Mouse (Mus musculus): ENCODE measurements around the gene Pcnx.
"Not testable (repeated sequence)": the region's sequence is repeated elsewhere in the genome, so short reads cannot be mapped to it uniquely, and the experiment has no call there.

Gene Pcnx

DNA sequence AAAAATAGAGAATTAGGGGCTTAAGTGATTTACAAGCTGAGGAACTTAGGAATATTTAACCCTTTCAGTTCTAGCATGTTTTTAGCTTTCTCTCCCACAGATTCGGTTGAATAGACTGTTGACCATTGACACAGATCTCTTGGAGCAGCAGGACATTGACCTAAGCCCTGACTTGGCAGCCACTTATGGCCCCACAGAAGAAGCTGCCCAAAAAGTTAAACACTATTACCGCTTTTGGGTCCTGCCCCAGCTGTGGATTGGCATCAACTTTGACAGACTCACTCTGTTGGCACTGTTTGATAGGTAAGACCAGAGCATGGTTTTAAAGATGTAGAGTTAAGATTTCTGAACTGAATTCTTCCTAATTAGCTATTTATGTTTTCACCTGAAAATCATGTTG lies 90.2 kb downstream of the Pcnx start:
- DNase-seq (ENCODE audit: low read depth, low spot score), result no peak

DNA sequence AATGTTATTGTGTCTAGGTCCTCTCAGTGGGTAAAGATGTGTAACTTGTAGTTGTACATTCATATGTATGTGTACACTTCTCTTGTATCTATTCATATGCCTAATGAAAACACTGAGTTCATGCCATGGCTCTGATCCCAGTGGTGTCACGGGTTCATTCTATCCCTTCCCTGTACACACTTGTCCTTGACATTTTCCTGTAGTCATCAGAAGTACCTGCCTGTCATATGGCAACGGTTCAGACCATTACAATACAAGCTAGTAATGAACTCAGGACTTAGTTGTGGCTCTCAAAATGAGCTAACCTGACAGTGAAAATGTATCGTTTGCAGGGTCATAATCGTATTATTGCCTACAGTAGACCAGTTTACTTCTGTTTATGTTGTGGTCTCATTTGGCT lies 98.5 kb downstream of the Pcnx start:
- no peak for DNase-seq (ENCODE audit: low read depth, low spot score)

DNA sequence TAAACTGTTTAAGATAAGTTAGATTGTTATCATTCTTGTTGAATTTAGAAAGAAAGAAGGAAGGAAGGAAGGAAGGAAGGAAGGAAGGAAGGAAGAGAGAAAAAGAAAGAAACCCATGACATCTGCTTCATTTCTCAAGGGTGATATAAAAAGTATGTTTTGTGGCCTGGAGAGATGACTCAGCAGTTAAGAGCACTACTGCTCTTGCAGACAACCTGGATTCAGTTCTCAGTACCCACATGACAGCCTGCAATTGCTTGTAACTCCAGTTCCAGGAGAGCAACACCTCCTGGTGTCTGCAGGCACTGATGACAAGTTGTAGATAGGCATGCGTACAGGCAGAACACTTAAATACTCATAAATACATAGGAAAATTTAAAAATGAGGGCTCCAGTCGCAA lies 105.6 kb downstream of the Pcnx start:
- no peak for DNase-seq (ENCODE audit: low read depth, low spot score)

DNA sequence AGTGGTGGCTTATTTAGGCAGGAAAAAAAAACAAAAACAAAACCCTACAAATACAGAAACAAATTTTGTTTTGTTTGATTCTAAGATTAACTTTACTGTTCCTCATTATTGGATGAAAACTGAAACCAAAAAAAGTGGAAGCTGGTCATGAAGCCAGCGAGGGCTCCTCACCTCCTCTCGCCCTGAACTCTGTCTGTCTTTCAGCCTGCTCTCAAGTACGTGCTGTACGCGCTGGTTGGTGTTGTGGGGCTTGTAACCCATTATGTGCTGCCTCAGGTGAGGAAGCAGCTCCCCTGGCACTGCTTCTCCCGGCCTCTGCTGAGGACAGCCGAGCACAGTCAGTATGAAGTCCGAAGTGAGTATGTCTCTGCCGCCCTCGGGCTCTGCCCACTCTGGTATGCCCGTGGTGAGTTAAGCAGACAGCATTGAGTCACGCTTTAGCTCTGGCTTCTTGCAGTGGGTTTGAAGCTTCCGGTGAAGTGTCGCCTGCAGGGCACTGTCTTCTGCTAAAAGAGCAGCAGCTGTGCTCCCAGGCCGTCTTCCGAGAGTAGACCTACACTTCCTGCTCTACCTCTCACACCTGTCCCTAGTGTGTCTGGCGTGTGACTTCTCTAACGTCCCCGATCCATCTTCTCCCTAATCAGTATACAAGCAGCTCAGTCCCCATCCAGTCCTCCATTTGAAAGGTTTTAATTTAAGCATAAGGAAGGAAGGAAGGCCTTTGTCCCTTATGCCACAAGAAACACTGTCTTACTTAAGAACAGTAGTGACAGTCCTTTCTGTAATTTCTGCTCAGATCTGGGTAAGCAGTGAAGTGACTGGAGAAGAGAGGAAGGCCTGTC lies 111.4 kb downstream of the Pcnx start:
- no peak for DNase-seq (ENCODE audit: low read depth, low spot score)

DNA sequence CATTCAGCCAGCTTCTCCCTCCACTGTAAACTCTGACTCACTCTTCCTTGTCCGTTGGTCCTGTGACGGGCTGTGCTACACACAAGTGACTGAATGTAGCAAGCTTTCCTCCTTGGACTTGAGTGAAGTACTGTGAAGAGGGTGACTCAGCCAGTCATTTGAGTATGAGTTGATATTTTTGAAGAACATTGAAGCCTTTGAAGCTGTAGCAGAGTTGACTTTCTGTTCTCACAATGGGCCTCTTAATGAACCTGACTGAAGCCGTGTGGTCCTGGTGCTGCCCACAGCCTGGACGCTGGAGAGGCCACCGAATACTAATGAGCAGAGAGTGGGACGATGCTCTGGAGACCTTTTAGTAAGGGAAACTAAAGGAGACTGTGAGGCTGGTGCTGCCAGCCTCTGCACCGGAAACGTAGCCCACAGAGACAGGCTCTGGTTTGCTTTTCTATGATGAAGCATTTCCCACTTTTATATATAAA lies 112.1 kb downstream of the Pcnx start:
- no peak for DNase-seq (ENCODE audit: low read depth, low spot score)

DNA sequence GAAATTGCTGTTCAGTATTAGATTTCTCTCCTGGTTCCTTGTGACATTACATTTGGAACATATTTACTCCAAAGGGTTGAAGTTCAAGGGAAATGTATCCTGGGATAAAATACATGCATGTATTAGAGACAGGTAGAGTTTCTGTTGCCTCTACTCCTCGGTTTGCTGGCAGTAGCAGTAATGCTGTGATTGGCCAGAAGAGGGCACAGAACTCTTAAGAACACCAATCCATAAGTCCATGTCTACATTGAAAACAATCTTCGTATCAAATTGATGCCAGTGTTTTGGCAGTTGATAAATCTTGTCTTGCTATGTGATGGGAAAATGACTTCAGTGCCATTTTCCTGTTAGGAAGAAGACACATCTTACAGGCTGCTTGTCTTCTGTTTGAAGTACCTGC lies 115.0 kb downstream of the Pcnx start:
- peak; percentile 38 for DNase-seq (ENCODE audit: low read depth, low spot score)

DNA sequence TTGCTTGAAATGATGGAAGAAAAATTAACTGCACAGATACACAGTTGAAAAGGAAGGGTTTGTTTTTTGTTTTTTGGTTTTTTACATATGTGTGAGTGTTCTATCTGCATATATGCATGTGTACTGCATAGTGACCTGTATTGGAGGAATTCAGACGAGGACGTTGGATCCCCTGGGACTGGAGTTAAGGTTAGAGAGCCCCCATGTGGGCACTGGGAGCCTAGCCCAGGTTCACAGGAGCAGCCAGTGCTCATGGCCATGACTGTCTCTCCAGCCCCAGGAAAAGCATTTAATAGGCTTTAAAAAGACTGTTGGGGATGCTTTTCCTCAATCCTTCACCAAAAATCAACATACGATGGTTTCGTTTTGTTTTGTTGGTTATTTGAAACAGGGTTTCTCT lies 117.5 kb downstream of the Pcnx start:
- no peak for DNase-seq (ENCODE audit: low read depth, low spot score)

DNA sequence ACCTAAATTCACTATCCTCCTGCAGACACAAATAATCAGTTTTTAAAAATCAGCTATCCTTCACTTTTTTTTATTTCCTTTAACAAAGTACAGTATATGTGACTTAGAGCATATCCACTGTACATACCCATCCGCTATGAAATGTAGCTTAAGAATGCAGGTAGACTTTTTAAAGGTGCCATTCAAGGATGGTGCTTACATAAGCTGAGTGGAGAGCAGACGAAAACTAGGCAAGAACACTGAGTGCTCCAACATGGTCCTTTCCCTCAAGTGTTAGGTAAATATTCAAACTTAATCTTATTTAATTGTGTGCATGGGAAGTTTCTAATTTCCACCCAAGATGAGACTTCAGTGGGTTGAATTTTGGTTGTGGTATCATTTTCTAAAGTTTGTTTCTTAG lies 119.5 kb downstream of the Pcnx start:
- no peak for DNase-seq (ENCODE audit: low read depth, low spot score)

DNA sequence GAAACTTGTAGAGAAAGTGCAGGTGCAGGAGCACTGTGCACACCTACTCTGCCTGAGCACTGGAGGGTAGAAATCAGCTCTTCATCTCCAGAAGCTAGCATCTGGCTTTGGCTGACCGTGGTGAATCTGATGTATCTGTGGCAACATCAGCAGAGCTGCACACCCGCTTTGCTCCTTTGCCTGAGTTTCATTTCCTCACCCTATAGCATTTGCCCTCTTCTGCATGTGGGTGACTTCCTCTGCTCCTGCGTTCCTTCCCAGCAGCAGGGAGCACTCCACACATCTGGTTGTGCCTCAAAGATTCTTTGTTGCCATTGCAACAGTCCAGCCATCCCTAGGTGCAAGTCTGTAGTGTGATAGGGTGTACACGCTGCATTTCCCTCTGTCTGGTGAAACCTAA lies 132.3 kb downstream of the Pcnx start:
- DNase-seq (ENCODE audit: low read depth, low spot score), result no peak

DNA sequence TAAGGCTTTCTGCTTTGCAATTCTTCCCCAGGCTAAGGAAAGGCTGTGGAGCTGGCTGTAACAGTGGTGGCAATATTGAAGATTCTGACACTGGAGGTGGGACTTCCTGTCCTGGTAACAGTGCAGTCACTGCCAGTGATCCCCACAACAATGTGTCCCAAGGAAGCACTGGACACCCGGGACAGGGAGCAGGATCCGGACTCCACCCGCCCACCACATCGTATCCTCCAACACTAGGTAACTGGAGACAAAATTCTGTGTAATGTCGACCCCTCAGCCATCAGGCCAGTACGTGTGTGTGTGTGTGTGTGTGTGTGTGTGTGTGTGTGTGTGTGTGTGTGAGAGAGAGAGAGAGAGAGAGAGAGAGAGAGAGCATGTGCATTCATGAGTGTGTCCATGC lies 133.2 kb downstream of the Pcnx start:
- no peak for DNase-seq (ENCODE audit: low read depth, low spot score)

DNA sequence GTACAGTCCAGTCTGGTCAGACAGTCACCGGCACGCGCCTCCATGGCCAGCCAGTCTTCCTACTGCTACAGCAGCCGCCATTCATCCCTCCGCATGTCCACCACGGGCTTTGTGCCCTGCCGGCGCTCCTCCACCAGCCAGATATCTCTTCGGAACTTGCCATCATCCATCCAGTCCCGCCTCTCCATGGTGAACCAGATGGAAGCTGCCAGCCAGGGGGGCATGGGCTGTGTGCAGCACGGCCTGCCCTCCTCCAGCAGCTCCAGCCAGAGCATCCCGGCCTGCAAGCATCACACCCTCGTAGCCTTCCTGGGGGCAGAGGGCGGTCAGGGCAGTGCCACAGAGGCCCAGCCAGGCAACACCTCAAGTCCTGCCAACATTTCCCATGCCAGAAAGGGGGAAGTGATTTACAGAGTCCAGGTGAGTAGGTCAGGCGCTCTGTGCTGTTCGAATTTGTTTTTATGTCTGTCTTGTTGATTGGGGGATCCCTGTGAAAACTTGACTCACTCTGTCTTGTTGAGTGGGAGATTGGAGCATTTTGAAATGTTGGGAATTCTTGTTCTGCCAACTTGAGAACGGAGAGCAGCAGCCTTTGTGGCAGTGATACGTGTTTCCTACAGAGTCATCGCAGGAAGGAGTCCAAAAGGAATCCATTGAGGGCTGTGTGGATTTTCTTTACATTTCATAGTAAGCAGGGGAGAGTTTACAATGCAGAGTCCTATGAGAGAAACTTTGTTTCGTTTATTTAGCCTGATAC lies 135.3 kb downstream of the Pcnx start:
- no peak for DNase-seq (ENCODE audit: low read depth, low spot score)

DNA sequence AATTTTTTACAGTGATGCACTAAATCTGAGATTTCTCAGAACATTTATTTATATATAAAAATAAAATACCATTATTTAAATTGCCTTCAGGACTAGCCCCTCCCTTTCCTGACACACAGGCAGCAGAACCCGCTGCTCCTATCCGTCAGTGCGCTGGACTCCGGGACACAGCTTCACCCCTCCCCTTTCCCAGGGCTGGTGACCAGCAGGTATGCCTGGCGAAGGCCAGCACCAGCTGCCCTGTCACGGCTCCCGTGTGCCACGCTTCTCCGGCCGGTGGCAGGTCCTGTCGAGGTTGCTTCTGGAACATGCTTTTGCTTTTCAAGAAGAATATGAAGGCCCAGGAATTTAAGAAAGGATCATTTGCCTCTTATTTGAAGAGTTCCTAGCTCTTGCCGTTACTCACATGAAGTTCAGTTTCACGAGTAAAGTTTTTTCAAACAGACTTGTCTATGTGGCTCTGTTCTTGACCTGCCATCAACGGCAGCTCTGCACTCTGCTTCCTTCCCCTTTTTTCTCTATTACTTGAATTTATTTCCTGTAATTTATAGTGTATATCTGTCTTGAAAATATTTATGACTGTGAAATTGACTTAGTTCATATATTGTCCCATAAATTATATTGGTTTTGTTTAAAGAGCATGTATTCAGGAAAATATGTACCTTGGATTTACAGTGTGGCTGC lies 137.0 kb downstream of the Pcnx start:
- no peak for DNase-seq (ENCODE audit: low read depth, low spot score)

DNA sequence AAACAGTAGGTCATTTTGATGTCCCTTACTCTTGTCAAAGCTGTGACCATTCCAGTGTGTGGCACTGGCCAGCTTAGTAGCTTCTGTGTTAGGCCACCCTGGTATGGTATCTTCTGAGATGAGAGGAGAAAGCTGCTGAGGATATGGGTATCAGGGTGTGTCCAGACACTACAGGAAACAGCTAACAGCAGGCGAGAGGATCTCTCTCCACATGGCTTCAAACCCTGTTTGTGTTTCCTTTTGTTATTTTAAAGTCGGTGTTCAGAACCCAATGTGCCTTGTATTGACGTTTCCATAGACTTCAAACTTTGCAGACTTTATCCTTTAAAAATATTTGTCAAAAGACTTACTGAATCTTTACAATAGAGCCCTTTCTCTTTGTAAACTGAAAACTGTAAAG lies 137.7 kb downstream of the Pcnx start:
- DNase-seq (ENCODE audit: low read depth, low spot score), result no peak

DNA sequence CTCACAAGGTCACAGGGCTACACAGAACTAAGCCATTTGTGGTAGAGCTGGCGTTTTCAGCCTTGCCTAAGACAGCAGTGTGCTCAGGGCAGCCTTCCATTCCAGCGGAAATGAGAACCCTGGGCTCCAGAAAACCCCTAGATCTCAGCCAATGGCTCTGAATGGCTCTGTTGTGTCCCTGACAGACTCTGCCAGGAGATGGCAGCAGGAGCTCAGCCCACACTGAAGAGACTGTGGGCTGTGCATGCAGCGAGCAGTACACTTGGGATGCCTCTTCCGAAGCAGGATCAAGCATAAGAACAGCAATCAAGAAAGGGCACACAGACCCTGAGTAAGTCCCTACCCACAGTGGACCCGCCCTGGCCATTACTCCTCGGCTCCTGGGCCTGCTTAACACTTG lies 142.9 kb downstream of the Pcnx start:
- DNase-seq (ENCODE audit: low read depth, low spot score), result not testable (repeated sequence)

DNA sequence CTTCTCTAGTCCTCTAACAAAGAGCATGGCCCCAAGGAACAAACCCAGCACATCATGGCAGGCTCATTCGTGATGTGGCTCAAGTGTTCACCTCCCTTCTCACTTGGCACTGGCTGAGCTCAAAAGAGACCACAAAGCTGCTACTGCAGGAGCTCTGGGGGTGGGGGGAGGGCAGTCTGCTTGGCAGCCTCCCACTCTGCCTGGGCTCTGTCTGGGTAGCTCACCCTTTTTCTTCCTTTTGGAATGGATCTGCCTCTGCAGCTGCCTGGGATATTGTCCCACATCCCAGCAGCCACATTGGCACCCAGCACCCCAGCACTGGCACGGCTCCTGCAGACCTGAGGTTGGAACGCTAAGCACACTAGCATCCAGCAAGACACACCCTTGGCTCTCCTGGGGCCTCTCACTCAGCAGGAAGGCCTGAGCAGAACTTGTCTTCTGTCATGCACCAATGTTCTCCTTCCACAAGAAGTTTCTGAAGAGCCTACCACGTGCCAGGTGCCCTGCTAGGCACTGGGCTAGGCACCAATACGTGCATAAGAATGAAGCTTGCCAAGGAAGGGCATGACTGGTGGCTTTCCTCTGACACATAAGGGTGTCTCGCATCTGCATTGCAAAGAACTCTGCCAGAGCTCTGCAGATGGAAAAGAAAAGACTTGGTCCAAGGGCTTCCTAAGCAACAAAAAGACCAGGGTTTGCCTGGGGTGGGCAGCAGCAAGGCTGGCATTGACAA lies 166.2 kb downstream of the Pcnx start:
- DNase-seq (ENCODE audit: low read depth, low spot score), result not testable (repeated sequence)

DNA sequence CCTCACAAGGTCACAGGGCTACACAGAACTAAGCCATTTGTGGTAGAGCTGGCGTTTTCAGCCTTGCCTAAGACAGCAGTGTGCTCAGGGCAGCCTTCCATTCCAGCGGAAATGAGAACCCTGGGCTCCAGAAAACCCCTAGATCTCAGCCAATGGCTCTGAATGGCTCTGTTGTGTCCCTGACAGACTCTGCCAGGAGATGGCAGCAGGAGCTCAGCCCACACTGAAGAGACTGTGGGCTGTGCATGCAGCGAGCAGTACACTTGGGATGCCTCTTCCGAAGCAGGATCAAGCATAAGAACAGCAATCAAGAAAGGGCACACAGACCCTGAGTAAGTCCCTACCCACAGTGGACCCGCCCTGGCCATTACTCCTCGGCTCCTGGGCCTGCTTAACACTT lies 173.7 kb downstream of the Pcnx start:
- DNase-seq (ENCODE audit: low read depth, low spot score), result not testable (repeated sequence)

DNA sequence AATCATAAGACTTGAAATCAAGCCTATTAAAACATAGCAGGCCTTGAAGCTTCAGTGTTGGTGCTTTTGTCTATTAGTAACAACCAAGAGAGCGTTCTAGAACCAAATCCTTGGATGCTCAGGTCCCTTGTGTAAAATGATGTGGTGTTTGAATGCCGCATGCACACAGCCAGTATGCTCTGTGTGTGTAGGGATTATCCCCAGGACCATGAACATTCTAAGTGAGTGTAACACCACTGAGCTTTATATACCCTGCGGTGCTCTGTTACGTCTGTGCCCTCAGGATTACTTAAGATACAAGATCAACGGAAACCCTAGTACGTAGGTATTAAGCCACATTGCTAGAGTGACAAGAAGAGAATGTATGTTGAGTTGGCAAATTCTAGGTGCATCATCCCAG lies 174.2 kb downstream of the Pcnx start:
- not testable (repeated sequence) for DNase-seq (ENCODE audit: low read depth, low spot score)

DNA sequence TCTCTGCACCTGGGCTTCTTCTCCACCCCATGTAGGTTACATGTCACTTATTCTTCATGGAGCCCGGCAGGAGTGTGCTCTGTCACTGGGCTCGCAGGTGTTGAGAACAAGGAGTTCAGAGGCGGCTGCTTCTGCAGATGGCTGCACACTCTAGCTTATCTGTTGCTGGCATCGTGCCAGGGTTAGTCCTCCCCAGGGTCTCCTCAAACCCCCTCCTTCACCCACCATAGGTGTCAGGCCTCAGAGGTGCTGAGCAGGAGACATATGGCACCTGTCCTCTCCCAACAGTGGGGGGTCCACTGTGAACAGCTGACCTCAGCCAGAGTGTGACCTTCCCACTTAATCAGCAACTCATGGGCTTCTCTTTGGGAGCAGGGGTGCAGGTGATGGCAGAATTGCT lies 184.3 kb downstream of the Pcnx start:
- DNase-seq (ENCODE audit: low read depth, low spot score), result not testable (repeated sequence)

All from mesoderm, embryonic 11.5 days (tissue).